Comparison of ENCODE assay signal across 7 mouse cellular contexts in genomic region chr2:166151510-166152473, GRCm38 (mm10). TPM values are rescaled to one million over a fixed set of nuclear protein-coding genes. Genes with fewer than 3 reads are reported as not detected.
A peak's percentile ranks its signal among the peaks of the same experiment; 100 is the strongest.
DNase-seq lines count a peak whose midpoint lies in the region; ATAC-seq and TF ChIP-seq lines count a peak whose summit lies in the region.

No protein-coding gene starts in this region.

- peak; percentile 72 for TF ChIP-seq CTCF in midbrain, postnatal 0 days (IDR thresholded peaks at IDR 0.05)

- H3K27me3 ChIP-seq in hindbrain, embryonic 11.5 days (ENCODE audit: control insufficient read depth, insufficient read depth, low read length): peaks cover 5% of the 10 kb centered on the region; the same call in 1 of the 2 replicates
- no peaks in the 10 kb centered on the region for H3K27me3 ChIP-seq in midbrain, postnatal 0 days (ENCODE audit: insufficient read depth, low read length)

- H3K27ac ChIP-seq in hindbrain, embryonic 11.5 days (ENCODE audit: low read depth, low read length): no peak overlapping the region
- no peak overlapping the region for H3K27ac ChIP-seq in midbrain, postnatal 0 days (ENCODE audit: low read depth, low read length)

- WGBS in hindbrain, embryonic 11.5 days: 61% methylated on average over 19 of the region's 19 CpGs
- WGBS in midbrain, postnatal 0 days: 50% methylated on average over 19 of the region's 19 CpGs

- no peaks in the 10 kb centered on the region for H3K9me3 ChIP-seq in hindbrain, embryonic 11.5 days (ENCODE audit: control insufficient read depth, low read length)
- H3K9me3 ChIP-seq in midbrain, postnatal 0 days (ENCODE audit: low read length): no peaks in the 10 kb centered on the region

- no peaks in the 10 kb centered on the region for H3K36me3 ChIP-seq in hindbrain, embryonic 11.5 days (ENCODE audit: control insufficient read depth, insufficient read depth, low read length)
- H3K36me3 ChIP-seq in midbrain, postnatal 0 days (ENCODE audit: insufficient read depth, low read length): no peaks in the 10 kb centered on the region

- H3K9ac ChIP-seq in hindbrain, embryonic 11.5 days (ENCODE audit: low read depth, low read length): no peak overlapping the region
- H3K9ac ChIP-seq in midbrain, postnatal 0 days (replicated peaks; ENCODE audit: low read length, poor library complexity, severe bottlenecking): no peak overlapping the region

- 0 out of 2 replicates have a peak overlapping the region, but pooled peaks have one; percentile 6 for H3K4me2 ChIP-seq in hindbrain, embryonic 11.5 days (replicated peaks; ENCODE audit: low read depth, low read length)
- peak overlapping the region; percentile 95 for H3K4me2 ChIP-seq in midbrain, postnatal 0 days (ENCODE audit: low read depth, low read length, poor library complexity, severe bottlenecking)

- no peak overlapping the region for H3K4me3 ChIP-seq in hindbrain, embryonic 11.5 days (ENCODE audit: low read depth, low read length)
- H3K4me3 ChIP-seq in midbrain, postnatal 0 days (ENCODE audit: low read depth, low read length): no peak overlapping the region

- peaks cover 19% of the 10 kb centered on the region for H3K4me1 ChIP-seq in hindbrain, embryonic 11.5 days (replicated peaks; ENCODE audit: control insufficient read depth, insufficient read depth, low read length)
- H3K4me1 ChIP-seq in midbrain, postnatal 0 days (ENCODE audit: insufficient read depth, low read length): peaks cover 18% of the 10 kb centered on the region

- peak; percentile 86 to 89 for DNase-seq in adrenal gland, adult 18-20 months (ENCODE audit: low spot score in 2 of 2)
- peak; percentile 80 to 89 for DNase-seq in cerebellum, postnatal 14 days
- DNase-seq in frontal cortex, postnatal 36 days (ENCODE audit: low spot score in 2 of 2): peak; percentile 87 to 90
- peak; percentile 33 for DNase-seq in hindbrain, embryonic 11.5 days (ENCODE audit: low spot score)
- peak; percentile 65 to 89 for DNase-seq in left cerebral cortex, adult 9 months (ENCODE audit: low spot score in 2 of 2)
- peak; percentile 83 for DNase-seq in midbrain, postnatal 0 days (ENCODE audit: low spot score)
- peak; percentile 88 for DNase-seq in urinary bladder, postnatal 14 days (ENCODE audit: low spot score)

- ATAC-seq in hindbrain, embryonic 11.5 days (ENCODE audit: low FRiP score): no peak
- peak; percentile 28; the same call in 1 of the 2 replicates for ATAC-seq in midbrain, postnatal 0 days (ENCODE audit: low FRiP score)

RNA-seq across cellular contexts. Expression of gene Sulf2, which starts 3.7 kb away (rescaled TPM):
- total RNA-seq in adrenal gland, adult 18-20 months (2021): 100 to 1,000 TPM in 1 of 2 experiments, 10 to 100 TPM in 1; 50.8 to 108 TPM
- polyA plus RNA-seq in hindbrain, embryonic 11.5 days (2014; fragmentation: Nextera tagmentation; extraction: Ambion mirVana): 104 and 115 TPM in 2 replicates
- total RNA-seq in midbrain, postnatal 0 days (2014; rRNA removed): 127 and 131 TPM in 2 replicates
- 95.8 and 99.6 TPM in 2 replicates for polyA plus RNA-seq in midbrain, postnatal 0 days (2015; fragmentation: Nextera tagmentation; extraction: Ambion mirVana)

Comparison
In these comparisons a context has a peak if more than half of its experiments do, and no peak if none do; other contexts are left out.
1. DNase-seq: peak in every context shown above with its lines; median percentile 88 in frontal cortex, postnatal 36 days; 88 in urinary bladder, postnatal 14 days; 88 in adrenal gland, adult 18-20 months; 84 in cerebellum, postnatal 14 days; 83 in midbrain, postnatal 0 days; 77 in left cerebral cortex, adult 9 months; 33 in hindbrain, embryonic 11.5 days.